Mouse (Mus musculus) stomach, embryonic 14.5 days (tissue): ENCODE measurements at regions not wholly inside any gene's neighbourhood (a gene's known extent, or its start where the extent isn't known, plus 50 kb on each side); places are given as distances from the start of the nearest gene placed in this dataset.

Experiments used
- ATAC-seq: fragments of 200-750 bp; cut with Nextera tagmentation; 2 replicates; pipeline ENCODE4 v1.8.0; 2017; ENCODE audit warnings: low read depth, moderate TSS enrichment; ENCODE audit not compliant: insufficient number of reproducible peaks, insufficient read depth, low FRiP score
- H3K27ac ChIP-seq: fragments of 300-500 bp; sonication (generic); 2 replicates; pipeline ENCODE4 v1.5.1; 2014; ENCODE audit warnings: mild to moderate bottlenecking, low read length, moderate library complexity, mixed read lengths
- H3K27me3 ChIP-seq: fragments of 300-500 bp; sonication (generic); 2 replicates; pipeline ENCODE4 v1.6.1; 2014; ENCODE audit warnings: low read length, control low read depth, mixed read lengths; ENCODE audit not compliant: control insufficient read depth, insufficient read depth
- H3K36me3 ChIP-seq: fragments of 300-500 bp; sonication (generic); 2 replicates; pipeline ENCODE4 v1.6.1; 2014; ENCODE audit warnings: mild to moderate bottlenecking, control low read depth, low read length, moderate library complexity, mixed read lengths; ENCODE audit not compliant: control insufficient read depth, insufficient read depth
- H3K4me1 ChIP-seq: fragments of 300-500 bp; sonication (generic); 2 replicates; pipeline ENCODE4 v1.6.1; 2014; ENCODE audit warnings: low read length, control low read depth, mixed read lengths; ENCODE audit not compliant: control insufficient read depth, insufficient read depth
- H3K4me2 ChIP-seq: fragments of 300-500 bp; sonication (generic); replicated peaks from 2 replicates; pipeline ENCODE4 v1.6.1; 2014; ENCODE audit warnings: low read depth, low read length, control low read depth
- H3K4me3 ChIP-seq: fragments of 300-500 bp; sonication (generic); 2 replicates; pipeline ENCODE4 v1.5.1; 2014; ENCODE audit warnings: low read depth, low read length, control low read depth
- H3K9ac ChIP-seq: fragments of 300-500 bp; sonication (generic); replicated peaks from 2 replicates; pipeline ENCODE4 v1.6.1; 2014; ENCODE audit warnings: low read depth, mild to moderate bottlenecking, control low read depth, low read length, moderate library complexity, mixed read lengths
- H3K9me3 ChIP-seq: fragments of 300-500 bp; sonication (generic); 2 replicates; pipeline ENCODE4 v1.6.1; 2016; ENCODE audit warnings: low read depth, low read length, control low read depth; ENCODE audit not compliant: control insufficient read depth
- WGBS: fragments of 180-500 bp; shearing (Covaris S2); extraction: QIAGEN DNeasy Blood & Tissue Kit; methylation state at CpG from one replicate; pipeline ENCODE4 v1.1.7; 2014; 5-methylcytosine and 5-hydroxymethylcytosine counted together

DNA sequence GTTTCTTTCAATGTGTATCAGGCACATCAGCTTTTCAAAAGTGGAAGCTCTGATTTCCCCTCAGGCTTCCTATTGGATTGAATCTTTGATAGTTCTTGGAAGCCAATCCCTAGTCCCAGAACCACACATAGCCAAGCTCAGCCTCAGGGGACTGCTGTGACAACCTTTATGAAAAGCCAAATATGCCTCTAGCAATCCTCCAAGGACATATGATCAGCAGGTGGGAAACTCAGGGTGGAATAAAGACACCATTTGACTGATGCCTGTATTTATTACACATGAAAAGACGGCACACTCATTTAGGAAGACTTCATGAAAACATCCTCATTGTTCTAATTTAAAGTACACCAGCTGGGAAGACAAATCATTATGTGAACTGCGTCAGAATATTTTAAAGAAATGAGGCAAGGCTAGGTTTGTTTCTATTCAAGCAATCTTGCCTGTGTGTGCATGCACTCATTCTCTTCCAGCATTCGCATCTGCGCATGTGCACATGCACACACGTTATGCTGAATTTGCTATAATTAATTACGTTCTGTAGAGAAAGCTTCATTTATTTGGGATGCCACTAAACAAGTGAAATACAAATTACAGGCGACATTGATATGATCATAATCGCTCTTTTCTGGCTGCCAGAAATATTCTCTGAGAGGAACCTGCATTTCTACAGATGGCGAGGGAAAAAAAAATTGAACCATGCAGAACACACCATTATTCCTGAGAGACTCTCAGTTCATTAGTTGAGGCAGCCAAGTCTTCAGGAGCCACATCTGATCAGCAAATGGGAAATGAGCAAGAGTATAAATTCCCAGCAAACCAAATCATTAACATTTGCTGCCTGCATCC lies 556.6 kb upstream of the Sema6d start:
- no peaks in the 10 kb centered on the region for H3K27me3 ChIP-seq
- no peaks in the 10 kb centered on the region for H3K4me1 ChIP-seq
- no peak overlapping the region for H3K27ac ChIP-seq
- H3K9me3 ChIP-seq, result no peaks in the 10 kb centered on the region
- no peaks in the 10 kb centered on the region for H3K36me3 ChIP-seq
- H3K4me2 ChIP-seq, result no peak overlapping the region
- WGBS, result 78% methylated on average over 9 of the region's 9 CpGs
- no peak overlapping the region for H3K9ac ChIP-seq
- no peak overlapping the region for H3K4me3 ChIP-seq
- ATAC-seq, result no peak

DNA sequence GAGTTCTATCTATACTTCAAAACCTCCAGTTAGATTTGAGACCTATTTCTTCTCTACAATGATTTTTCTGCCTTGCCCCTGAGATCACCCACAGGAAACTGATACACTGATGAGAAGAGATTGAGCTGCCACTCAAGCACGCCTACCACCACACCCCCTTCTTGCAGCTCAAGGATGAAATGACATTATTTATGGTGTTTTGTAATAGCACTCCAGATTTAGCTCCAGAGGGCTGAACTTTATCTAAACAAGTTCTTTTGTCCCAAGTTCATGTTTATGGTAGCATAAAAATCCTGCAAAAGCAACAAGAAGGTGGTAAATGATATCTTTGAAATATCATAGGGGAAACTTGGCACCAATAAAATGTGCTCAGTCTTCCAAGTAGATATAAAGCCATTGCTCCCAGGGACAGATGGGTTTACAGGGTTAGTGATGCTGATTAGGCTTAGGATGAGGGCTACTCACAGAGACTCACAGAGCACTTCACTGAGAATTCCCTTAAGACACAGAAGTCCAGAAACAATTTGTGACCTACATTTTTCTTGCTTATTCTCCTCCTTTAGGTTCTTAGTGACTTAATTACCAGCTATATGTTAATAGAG lies 538.4 kb upstream of the Sema6d start:
- 58% methylated on average over 1 of the region's 1 CpGs for WGBS
- no peak overlapping the region for H3K9ac ChIP-seq
- H3K4me3 ChIP-seq, result no peak overlapping the region
- ATAC-seq, result no peak
- no peaks in the 10 kb centered on the region for H3K9me3 ChIP-seq
- no peak overlapping the region for H3K27ac ChIP-seq
- H3K36me3 ChIP-seq, result no peaks in the 10 kb centered on the region
- no peaks in the 10 kb centered on the region for H3K27me3 ChIP-seq
- no peaks in the 10 kb centered on the region for H3K4me1 ChIP-seq
- H3K4me2 ChIP-seq, result no peak overlapping the region

DNA sequence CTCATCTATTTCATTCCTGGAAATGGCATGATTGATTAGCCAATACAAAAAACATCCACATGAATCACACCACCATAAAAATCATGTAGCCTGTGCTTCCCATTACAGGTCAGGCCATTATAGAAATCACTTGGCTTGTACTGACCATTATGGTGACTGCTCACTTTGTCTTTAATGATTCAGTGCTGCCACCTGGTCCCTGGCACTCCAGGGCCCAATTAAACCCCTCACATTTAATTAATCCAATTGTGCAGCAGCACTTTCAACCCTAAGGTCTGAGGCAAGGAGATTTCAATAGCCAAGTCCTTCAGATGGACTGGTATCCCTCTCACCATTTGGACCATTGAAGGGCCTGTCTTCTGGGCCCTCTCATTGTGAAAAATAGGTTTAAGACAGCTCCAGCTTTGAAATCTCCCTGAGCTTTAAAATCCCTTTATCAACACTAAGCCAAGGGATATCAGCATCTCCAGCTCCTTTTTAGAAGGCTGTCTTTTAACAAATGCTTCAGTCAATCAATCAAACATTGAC lies 531.6 kb upstream of the Sema6d start:
- no peak for ATAC-seq
- Histone ChIP-seq H3K9ac (no peak overlapping the region), H3K27me3 (no peaks in the 10 kb centered on the region), H3K27ac (no peak overlapping the region), H3K4me2 (no peak overlapping the region), H3K4me3 (no peak overlapping the region), H3K9me3 (no peaks in the 10 kb centered on the region), H3K36me3 (no peaks in the 10 kb centered on the region), H3K4me1 (no peaks in the 10 kb centered on the region)
